Mouse (Mus musculus) E14TG2a.4 (cell line): ENCODE measurements at regions not wholly inside any gene's neighbourhood (a gene's known extent, or its start where the extent isn't known, plus 50 kb on each side); places are given as distances from the start of the nearest gene placed in this dataset.

Experiments
- CTCF ChIP-seq: conservative IDR thresholded peaks from 2 replicates; pipeline ENCODE4 v1.5.1; 2014; ENCODE audit warnings: low read length
- NANOG ChIP-seq: IDR thresholded peaks from 2 replicates; pipeline ENCODE4 v1.6.1; 2014; ENCODE audit warnings: borderline replicate concordance, low read length, mixed read lengths
- POU5F1 ChIP-seq: IDR thresholded peaks from 2 replicates; pipeline ENCODE4 v1.6.1; 2014; ENCODE audit warnings: low read length, borderline replicate concordance

- TF ChIP-seq CTCF (no peak), POU5F1 (no peak), NANOG (no peak)
Measured at GRCm38 (mm10) chr11:92858170-92858569, 239.7 kb upstream of the Car10 start.
